ENCODE assay signal across 21 mouse cellular contexts in genomic region chr2:156330681-156331080, GRCm38 (mm10). TPM values are rescaled to one million over a fixed set of nuclear protein-coding genes. Genes with fewer than 3 reads are reported as not detected.
DNase-seq lines count a peak whose midpoint lies in the region; ATAC-seq lines count a peak whose summit lies in the region.
"Had no signal": no experiment of that assay in that cellular context is flagged by ENCODE, and none has a peak within 500 bp of the region (broad histone marks: within the 10 kb centered on the region; RNA-seq: fewer than 3 reads in every experiment).

No protein-coding gene starts in this region.

- intact Hi-C loops in heart, postnatal 36 days (cut with DNase I) = no loop called here

- peak; percentile 78 for ATAC-seq in granulocyte monocyte progenitor cell, adult 5-6 weeks (replicated peaks; ENCODE audit: poor library complexity, severe bottlenecking)
- ATAC-seq in megakaryocyte, adult 5-6 weeks (ENCODE audit: poor library complexity, severe bottlenecking) = peak; percentile 54
- peak; percentile 75 for ATAC-seq in megakaryocyte progenitor cell, adult 5-6 weeks (replicated peaks; ENCODE audit: poor library complexity)
- ATAC-seq: activated CD4-positive, CD25-positive, alpha-beta regulatory T cell, adult 4 months; CD4-positive, CD25-positive, alpha-beta regulatory T cell, adult 4 months; Patski had no signal

- DNase-seq in 416B (ENCODE audit: low read depth) = peak; percentile 35
- DNase-seq in heart, postnatal 36 days = no peak
- no peak for DNase-seq in gastrocnemius, postnatal 4 days (ENCODE audit: low spot score in 2 of 2)
- DNase-seq in frontal cortex, postnatal 25 days (ENCODE audit: low spot score in 2 of 2) = no peak
- DNase-seq in cerebellum, postnatal 14 days = no peak
- DNase-seq: adrenal gland, adult 2 months; adrenal gland, adult 8-10 months; adrenal gland, postnatal 10 days; adrenal gland, postnatal 14 days; adrenal gland, postnatal 25 days; adrenal gland, postnatal 36 days; B cell, adult 2 months; cerebellum, adult 11 months; cerebellum, adult 11-12 months; cerebellum, adult 18-20 months had no signal

RNA-seq across cellular contexts. Expression of gene Scand1, which starts 18.2 kb away (rescaled TPM):
- total RNA-seq in granulocyte monocyte progenitor cell, adult 5-6 weeks (2014; fragmentation: Nextera tagmentation) = 0.60 and 5.4 TPM in 2 replicates
- 20.9 and 28.4 TPM in 2 replicates for total RNA-seq in granulocyte monocyte progenitor cell, adult 5-6 weeks (2017)
- total RNA-seq in megakaryocyte, adult 5-6 weeks (2015) = 5.8 and 11.9 TPM in 2 replicates
- 8.7 and 11.8 TPM in 2 replicates for total RNA-seq in megakaryocyte, adult 5-6 weeks (2017)
- total RNA-seq in megakaryocyte progenitor cell, adult 5-6 weeks (2015) = 1.8 and 4.2 TPM in 2 replicates
- 5.6 and 17.2 TPM in 2 replicates for total RNA-seq in megakaryocyte progenitor cell, adult 5-6 weeks (2017)
- total RNA-seq in heart, postnatal 36 days (2021) = 10 to 100 TPM; 83.0 to 88.0 TPM
- 10 to 100 TPM; 63.7 to 76.2 TPM for total RNA-seq in gastrocnemius, postnatal 4 days (2021)

RNA-seq across cellular contexts. Expression of gene Cnbd2, which starts 18.6 kb away (rescaled TPM):
- 3.4 and 4.0 TPM in 2 replicates for total RNA-seq in granulocyte monocyte progenitor cell, adult 5-6 weeks (2014; fragmentation: Nextera tagmentation)
- total RNA-seq in granulocyte monocyte progenitor cell, adult 5-6 weeks (2017) = 2.6 and 6.5 TPM in 2 replicates
- 3.6 and 6.2 TPM in 2 replicates for total RNA-seq in megakaryocyte, adult 5-6 weeks (2015)
- 16.2 and 24.5 TPM in 2 replicates for total RNA-seq in megakaryocyte, adult 5-6 weeks (2017)
- 2.7 TPM in 2 replicates for total RNA-seq in megakaryocyte progenitor cell, adult 5-6 weeks (2015)
- 3.6 and 4.9 TPM in 2 replicates for total RNA-seq in megakaryocyte progenitor cell, adult 5-6 weeks (2017)
- total RNA-seq in heart, postnatal 36 days (2021) = 1 to 10 TPM in 1 of 2 experiments, under 1 TPM in 1; 0.98 to 1.1 TPM
- total RNA-seq in gastrocnemius, postnatal 4 days (2021) = 1 to 10 TPM; 2.8 to 2.9 TPM
